Mouse (Mus musculus): Measurements from ENCODE around the gene Fbn1. TPM values are rescaled to one million over a fixed set of nuclear protein-coding genes. Genes with fewer than 3 reads are reported as not detected.
A peak's percentile ranks its signal among the peaks of the same experiment; 100 is the strongest.

Fbn1 gene
- total and polyA plus RNA-seq, 2 experiments from 2014 or later, result 1.6 to 20.1 TPM

DNA sequence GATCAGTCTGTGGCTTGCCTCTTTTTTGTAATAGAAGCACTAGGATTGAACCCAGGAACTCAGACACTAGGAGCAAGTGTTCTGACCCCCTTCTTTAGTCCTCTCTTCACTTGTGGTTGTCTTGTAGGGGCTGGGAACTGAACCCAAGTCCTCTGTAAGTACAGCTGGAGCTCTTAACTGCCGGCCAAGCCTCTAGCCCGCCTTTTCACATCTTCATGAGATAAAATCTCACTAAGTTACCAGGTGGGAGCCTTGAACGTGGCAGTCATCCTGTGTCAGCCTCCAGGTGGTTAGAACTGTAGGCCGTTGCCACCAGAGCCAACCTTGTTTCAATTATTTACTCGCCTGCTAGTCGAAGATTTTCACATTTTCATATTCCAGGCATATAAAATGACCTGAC, 254.1 kb downstream of the Fbn1 start:
- WGBS, result 98% methylated on average over 6 of the region's 6 CpGs
- Histone ChIP-seq H3K4me1 (ENCODE audit: insufficient read depth, low read length) (no peaks in the 10 kb centered on the region; the same call in 1 of the 2 replicates), H3K9me3 (ENCODE audit: low read length) (no peaks in the 10 kb centered on the region), H3K36me3 (ENCODE audit: insufficient read depth, low read length) (0 out of 2 replicates have a peak, but pooled peaks cover 14% of the 10 kb centered on the region), H3K9ac (replicated peaks; ENCODE audit: low read length, poor library complexity, severe bottlenecking) (no peak overlapping the region), H3K4me3 (ENCODE audit: low read depth, low read length) (no peak overlapping the region), H3K4me2 (ENCODE audit: low read depth, low read length, poor library complexity, severe bottlenecking) (no peak overlapping the region), H3K27ac (ENCODE audit: low read depth, low read length) (no peak overlapping the region), H3K27me3 (ENCODE audit: insufficient read depth, low read length) (no peaks in the 10 kb centered on the region)
- TF ChIP-seq CTCF (IDR thresholded peaks at IDR 0.05), result no peak
- ATAC-seq (ENCODE audit: low FRiP score) (no peak), DNase-seq (ENCODE audit: low spot score) (no peak)

DNA sequence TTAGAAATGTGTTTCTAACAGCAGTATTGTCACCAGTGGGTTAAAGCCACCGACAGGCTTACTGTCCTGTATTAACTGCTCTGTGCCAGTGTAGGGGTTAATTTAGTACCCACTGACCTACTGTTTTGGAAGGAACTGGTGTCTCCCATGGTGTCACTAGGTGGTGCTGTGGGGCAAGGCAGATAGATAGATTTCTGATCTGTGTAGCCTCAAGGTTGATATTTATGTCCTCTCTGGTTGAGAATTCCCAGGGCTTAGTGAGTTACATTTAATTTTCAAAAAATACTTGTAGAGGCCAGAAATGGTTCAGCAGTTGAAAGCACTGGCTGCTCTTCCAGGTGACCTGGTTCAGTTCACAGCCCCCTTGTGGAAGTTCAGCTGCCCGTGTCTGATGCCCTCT, 255.5 kb downstream of the Fbn1 start:
- WGBS, result 76% methylated on average over 2 of the region's 2 CpGs
- H3K27ac ChIP-seq (ENCODE audit: low read depth, low read length), result no peak overlapping the region
- TF ChIP-seq CTCF (IDR thresholded peaks at IDR 0.05), result peak; percentile 77
- H3K9me3 ChIP-seq (ENCODE audit: low read length), result no peaks in the 10 kb centered on the region
- ATAC-seq (ENCODE audit: low FRiP score) (no peak), DNase-seq (ENCODE audit: low spot score) (peak; percentile 62)
- no peak overlapping the region for H3K4me2 ChIP-seq (ENCODE audit: low read depth, low read length, poor library complexity, severe bottlenecking)
- H3K4me1 ChIP-seq (ENCODE audit: insufficient read depth, low read length), result no peaks in the 10 kb centered on the region; the same call in 1 of the 2 replicates
- no peaks in the 10 kb centered on the region for H3K27me3 ChIP-seq (ENCODE audit: insufficient read depth, low read length)
- 0 out of 2 replicates have a peak, but pooled peaks cover 9% of the 10 kb centered on the region for H3K36me3 ChIP-seq (ENCODE audit: insufficient read depth, low read length)
- H3K9ac ChIP-seq (replicated peaks; ENCODE audit: low read length, poor library complexity, severe bottlenecking), result no peak overlapping the region
- no peak overlapping the region for H3K4me3 ChIP-seq (ENCODE audit: low read depth, low read length)

DNA sequence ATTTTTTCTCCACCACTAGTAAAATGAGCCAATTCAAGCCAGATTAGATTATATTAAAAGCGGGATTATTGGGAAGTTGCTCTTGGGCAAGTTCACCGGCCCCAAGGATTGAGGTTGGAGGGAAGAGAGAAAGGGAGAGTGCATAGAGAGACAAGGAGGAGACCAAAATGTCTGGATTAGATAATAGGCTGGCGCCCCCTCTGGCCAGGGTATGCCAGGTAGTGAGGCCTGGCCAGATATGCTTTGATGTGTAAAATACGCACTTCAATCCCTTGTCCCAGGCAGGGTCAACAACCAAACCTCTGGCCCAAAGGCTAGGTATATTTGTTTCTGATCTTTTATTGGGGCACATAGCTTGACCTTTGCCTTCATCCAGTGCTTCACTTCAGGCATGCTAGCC, 256.0 kb downstream of the Fbn1 start:
- TF ChIP-seq CTCF (IDR thresholded peaks at IDR 0.05), result no peak
- Histone ChIP-seq H3K36me3 (ENCODE audit: insufficient read depth, low read length) (0 out of 2 replicates have a peak, but pooled peaks cover 9% of the 10 kb centered on the region), H3K27me3 (ENCODE audit: insufficient read depth, low read length) (no peaks in the 10 kb centered on the region), H3K4me1 (ENCODE audit: insufficient read depth, low read length) (no peaks in the 10 kb centered on the region; the same call in 1 of the 2 replicates), H3K9me3 (ENCODE audit: low read length) (no peaks in the 10 kb centered on the region), H3K4me2 (ENCODE audit: low read depth, low read length, poor library complexity, severe bottlenecking) (no peak overlapping the region), H3K9ac (replicated peaks; ENCODE audit: low read length, poor library complexity, severe bottlenecking) (no peak overlapping the region), H3K27ac (ENCODE audit: low read depth, low read length) (no peak overlapping the region), H3K4me3 (ENCODE audit: low read depth, low read length) (no peak overlapping the region)
- ATAC-seq (ENCODE audit: low FRiP score), result no peak
- DNase-seq (ENCODE audit: low spot score), result no peak
- 84% methylated on average over 4 of the region's 4 CpGs for WGBS

Other genes with a start within 250 kb of the Fbn1 start
- gene Gm9913, start 2.9 kb downstream of the Fbn1 start, total RNA-seq (2014; rRNA removed), result 0.27 and 0.52 TPM in 2 replicates
- gene Gm9913, start 2.9 kb downstream of the Fbn1 start, polyA plus RNA-seq (2015; fragmentation: Nextera tagmentation; extraction: Ambion mirVana), result 0.09 and 0.11 TPM in 2 replicates
- gene Cep152, start 117.1 kb upstream of the Fbn1 start, total RNA-seq (2014; rRNA removed), result 1.0 and 2.7 TPM in 2 replicates
- gene Cep152, start 117.1 kb upstream of the Fbn1 start, polyA plus RNA-seq (2015; fragmentation: Nextera tagmentation; extraction: Ambion mirVana), result 1.0 and 1.1 TPM in 2 replicates
- gene Eid1, start 165.1 kb upstream of the Fbn1 start, total RNA-seq (2014; rRNA removed), result 428 and 544 TPM in 2 replicates
- gene Eid1, start 165.1 kb upstream of the Fbn1 start, polyA plus RNA-seq (2015; fragmentation: Nextera tagmentation; extraction: Ambion mirVana), result 421 and 465 TPM in 2 replicates
- gene Shc4, start 216.2 kb upstream of the Fbn1 start, total RNA-seq (2014; rRNA removed), result 6.7 and 9.1 TPM in 2 replicates
- gene Shc4, start 216.2 kb upstream of the Fbn1 start, polyA plus RNA-seq (2015; fragmentation: Nextera tagmentation; extraction: Ambion mirVana), result 2.5 and 2.8 TPM in 2 replicates

All from midbrain, postnatal 0 days (tissue).